Mouse (Mus musculus): ENCODE data around the gene Senp1. TPM values are rescaled to one million over a fixed set of nuclear protein-coding genes. Genes with fewer than 3 reads are reported as not detected.

The Senp1 gene
- total RNA-seq, 2 experiments from 2014 or later: 11.7 to 11.8 TPM

DNA sequence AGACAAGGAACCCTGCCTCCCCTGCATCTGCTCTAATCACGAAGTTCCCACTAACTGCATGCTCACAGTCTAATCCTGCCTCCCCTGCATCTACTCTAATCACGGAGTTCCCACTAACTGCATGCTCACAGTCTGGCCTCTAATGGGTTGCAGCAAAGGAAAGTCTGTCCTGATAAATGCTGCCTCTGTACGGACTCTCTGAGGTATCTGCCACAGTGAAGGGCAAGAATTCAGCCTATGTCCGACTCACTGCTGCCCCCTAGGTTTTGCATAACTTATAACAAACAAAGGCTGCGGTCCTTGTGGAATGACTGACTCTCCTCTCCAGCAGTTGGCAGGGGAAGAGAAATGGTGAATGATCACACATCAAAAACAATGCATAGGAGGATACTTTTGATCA is 38.3 kb downstream of the Senp1 start:
- peak; percentile 15 to 39 for DNase-seq (ENCODE audit: low spot score in 2 of 2)

DNA sequence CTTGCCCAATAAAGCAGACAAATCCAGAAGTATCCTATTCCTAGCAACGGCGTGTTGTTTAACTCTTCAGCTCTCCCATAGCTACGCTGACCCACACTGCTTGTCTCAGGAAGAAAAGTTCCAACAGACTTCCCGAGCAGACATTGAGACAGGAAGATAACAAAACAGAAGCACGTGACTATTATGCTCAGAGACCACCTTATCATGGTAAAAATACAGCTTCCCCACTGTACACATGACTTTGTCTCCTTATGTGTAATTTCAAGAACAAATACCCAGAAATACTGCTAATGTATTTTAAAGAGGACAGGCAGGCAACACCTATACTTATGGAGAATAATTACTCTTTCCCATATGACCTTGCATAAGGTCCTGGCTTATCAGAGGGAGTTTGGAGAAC is 41.9 kb downstream of the Senp1 start:
- no peak for DNase-seq (ENCODE audit: low spot score in 2 of 2)

DNA sequence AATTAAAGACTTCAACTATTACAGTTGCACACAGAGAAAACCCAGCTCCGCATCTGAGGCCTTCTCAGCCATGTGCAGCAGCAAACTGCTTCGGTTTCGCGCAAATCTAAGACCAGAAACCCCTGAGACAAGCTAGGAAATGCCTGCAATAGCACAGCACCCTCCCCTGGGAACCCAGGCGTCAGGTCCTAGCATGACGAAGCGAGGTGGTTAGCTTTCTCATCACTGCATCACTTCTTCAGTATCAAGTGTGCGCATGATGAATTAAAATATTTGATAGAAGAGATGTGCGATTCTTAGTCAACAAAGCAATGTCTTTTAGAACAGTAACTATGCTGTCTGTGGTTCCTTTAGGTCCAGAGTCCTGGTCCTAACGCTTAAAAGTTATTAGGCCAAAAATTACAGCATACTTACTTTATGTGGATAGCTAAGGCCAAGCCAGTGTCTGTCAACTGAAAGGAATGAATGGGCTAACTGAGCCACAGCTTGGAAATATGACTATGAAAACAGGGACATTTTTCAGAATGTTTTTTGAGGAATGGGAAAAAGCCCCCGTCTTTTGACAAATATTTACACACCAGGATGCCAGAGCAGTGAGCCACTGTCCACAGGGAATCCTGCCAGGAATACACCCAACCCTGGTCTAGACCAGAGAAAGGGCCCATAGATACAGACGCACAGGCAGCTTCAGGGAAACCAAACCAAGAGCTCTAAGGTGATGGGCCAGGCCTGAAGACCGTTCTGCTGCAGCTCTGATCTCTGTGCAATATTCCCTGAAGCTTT is 44.4 kb downstream of the Senp1 start:
- DNase-seq (ENCODE audit: low spot score in 2 of 2): no peak

DNA sequence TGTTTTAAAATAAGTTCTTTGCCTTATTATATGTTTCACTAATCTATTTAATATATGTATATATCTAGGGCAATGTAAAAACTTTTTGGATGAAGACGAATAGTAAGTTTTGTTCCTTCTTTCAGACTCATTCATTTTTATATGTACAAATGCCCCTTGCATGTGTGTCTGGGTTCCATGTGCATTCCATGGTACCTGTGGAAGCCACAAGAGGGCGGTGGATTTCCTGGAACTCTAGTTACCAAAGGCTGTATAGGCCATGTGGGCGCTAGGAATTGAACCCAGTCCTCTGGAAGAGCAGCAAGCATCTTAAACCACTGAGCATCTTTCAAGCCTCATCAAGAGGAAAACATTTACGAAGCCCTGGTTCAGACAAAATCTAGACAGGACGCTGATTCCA is 49.2 kb downstream of the Senp1 start:
- no peak for DNase-seq (ENCODE audit: low spot score in 2 of 2)

DNA sequence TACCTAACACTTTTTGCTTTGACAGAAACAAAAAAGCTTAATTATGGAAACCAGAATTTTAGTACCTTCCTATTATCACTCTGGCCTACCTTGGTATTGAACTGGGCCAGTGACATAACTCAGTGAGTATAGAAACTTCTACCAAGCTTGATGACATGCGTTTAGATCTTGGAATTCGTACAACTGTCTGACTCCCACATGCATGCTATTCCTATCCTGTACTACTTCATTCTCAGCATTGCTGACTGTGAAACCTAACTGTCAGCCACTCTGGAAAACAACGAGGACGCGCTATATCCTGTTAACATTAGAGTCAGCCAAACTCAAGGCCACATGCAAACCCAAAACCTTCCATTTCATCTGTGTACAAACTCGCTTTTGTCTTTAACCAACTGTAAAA is 49.6 kb downstream of the Senp1 start:
- DNase-seq (ENCODE audit: low spot score in 2 of 2): peak in 1 of 2 experiments; percentile 7

DNA sequence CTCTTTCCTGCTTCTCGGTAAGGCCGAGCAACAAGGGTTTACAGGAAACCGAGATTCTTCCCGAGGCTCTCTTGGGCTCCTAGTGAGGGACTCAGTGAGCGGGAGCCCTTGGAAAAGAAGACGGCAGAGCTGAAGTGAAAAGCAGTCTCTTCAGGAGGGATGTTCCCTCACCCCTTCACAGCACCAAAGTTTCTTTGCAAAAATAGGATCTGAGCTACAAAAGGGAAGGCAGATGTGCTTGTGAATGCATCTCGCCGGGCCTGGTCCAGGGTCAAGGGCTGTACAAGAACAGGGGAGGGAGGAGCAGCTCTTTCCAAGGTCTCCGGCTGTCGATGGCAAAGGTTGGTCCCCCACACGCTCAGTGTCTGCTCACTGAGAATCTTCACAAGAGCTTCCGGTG is 51.0 kb downstream of the Senp1 start:
- DNase-seq (ENCODE audit: low spot score in 2 of 2): no peak

DNA sequence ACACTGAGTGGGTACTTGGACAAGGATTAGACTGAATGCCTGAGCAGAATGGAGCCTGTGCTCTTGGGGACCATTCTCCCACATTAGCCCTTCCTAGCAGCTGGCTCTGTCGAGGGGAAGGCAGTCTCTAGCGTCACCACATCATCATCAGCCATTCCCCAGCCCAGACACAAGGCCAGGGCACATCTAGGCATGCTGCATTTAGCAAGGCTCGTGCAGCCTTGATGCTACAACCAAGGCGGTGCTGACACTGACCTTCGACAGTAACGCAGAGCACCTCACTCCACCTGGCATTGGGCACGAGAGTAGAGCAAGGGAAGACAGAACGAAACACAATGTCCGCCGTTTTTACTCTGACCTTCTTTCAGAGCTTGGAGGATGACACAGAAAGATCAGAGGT is 53.9 kb downstream of the Senp1 start:
- DNase-seq (ENCODE audit: low spot score in 2 of 2): no peak

DNA sequence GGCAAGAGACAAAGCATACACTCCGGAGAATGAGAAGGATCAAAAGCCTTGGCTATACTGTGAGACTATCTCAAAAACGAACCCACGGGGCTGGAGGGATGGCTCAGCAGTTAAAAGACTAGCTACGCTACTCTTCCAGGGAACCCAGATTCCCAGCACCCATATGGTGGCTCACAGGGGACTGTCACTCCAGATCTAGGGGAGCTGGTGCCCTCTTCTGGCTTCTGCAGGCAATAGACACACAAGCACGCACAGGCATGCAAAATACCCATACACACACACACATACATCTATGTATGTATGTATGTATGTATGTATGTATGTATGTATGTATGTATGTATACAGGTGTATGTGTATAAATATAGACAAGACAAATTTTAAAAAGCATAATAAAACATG is 57.0 kb downstream of the Senp1 start:
- DNase-seq (ENCODE audit: low spot score in 2 of 2): no peak

DNA sequence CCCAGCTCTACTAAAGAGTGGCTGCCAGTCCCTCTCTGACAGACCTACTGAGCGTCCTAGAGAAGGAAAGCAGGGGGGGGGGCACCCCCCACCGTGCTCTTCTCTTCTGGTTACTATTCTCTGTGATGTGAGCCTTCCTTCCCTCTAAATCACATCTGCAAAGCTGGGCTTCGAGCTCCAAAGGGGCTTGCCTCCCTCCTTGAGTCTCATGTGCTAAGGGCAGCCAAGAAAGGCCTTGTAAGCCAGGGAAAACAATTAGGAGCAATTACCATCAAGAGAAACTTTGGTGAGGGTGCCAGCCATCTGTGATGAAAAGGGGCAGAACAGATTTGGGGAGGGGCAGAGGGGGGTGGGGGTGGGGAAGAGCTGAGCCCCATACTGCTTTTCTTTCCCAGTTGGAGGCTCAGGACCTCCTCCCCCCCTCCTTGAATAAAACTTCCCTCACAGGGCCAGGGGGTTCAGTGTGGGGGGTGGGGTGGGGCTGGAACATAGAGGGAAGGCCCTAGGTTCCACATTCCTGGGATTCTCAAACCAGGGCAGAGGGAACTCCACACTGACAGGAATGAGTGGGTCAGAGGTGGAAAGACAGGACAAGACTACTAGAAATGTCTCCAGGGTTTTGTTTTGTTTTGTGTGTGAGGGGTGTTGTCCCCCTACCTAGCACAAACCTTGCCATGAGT is 58.3 kb downstream of the Senp1 start:
- DNase-seq (ENCODE audit: low spot score in 2 of 2): no peak

DNA sequence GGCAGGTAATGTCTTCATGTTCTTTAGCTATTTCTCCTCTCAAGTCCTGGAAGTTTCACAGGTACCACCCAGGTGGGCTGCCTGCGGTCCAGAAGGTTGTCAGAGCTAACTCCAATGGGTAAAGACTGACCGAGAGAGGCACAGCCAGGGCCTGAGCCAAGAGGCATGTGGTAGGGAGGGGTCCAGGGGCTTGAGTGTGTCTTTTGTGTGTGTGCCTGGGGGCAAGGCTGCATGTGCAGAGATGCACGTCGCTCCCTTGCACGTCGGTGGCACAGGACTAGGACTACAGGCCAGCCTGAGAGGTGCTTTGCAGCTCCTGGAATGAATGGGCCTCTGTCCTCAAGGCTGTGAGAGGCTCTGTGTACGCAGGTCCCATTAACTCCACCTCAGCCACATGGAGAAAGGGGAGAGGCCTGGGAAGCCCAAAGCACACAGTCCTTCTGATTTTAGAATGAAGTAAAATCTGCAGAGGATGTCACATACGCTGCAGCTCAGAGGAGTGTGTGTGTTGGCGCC is 60.3 kb downstream of the Senp1 start:
- DNase-seq (ENCODE audit: low spot score in 2 of 2): no peak

DNA sequence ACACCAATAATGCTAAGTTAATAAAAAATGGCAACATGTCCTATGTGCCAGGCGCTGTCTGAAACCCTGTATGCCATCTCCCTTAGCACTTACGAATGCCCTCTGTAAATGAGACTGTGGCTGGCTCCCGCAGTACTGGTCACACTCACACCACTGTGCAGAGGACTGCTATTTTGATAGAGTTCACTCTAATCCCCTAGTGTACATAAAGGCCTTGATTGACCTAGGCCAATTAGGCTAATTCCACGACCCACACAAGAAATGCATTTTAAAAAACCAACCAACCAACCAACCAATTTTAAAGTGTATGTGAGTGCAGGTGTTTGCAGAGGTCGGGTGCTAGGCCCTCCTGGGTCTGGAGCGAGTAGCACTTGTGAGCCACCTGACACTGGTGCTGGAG is 63.7 kb downstream of the Senp1 start:
- DNase-seq (ENCODE audit: low spot score in 2 of 2): no peak

DNA sequence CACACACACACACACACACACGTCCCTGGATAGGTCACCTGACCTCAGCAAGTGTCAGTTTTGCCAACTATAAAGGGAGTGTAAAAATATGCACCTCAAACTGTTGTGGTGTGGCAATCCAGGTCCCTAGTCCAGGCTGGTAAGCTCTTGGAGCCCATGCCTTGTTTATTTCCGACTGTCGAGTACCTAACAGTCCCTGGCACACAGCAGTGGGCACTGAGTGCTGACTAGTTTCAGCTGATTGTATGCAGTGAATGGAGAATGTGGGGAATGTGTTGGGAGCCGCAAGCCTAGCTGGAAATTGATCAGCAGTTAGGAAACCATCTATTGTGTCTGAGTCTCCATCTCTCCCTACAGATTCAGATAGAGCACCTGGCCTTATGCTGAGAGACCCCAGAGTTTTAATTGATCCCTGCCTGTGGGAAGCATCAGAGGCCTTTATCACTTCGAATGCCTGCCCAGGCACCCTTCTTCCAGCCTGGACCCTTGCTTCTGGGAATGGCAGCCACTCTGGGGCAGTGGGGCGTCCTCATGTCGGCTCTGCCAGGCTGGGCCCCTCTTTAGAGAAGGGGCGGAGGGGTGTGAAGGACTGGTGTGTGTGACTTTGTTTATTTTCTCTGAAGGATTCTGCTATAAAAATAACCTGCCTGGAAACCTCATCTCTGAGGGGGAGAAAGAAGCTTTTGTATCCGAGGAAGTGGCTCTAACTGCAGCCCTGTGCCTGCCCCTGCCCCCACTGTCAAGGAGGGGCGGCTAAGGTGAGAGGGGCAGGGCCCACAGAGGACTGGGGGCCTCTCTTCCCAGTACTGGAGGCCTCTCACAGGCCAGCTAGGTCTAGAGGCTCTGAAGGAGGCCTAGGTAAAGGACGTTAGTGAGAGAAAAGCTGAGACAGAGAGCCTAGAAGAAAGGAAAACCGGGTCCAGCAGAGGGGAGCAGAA is 66.3 kb downstream of the Senp1 start:
- no peak for DNase-seq (ENCODE audit: low spot score in 2 of 2)

DNA sequence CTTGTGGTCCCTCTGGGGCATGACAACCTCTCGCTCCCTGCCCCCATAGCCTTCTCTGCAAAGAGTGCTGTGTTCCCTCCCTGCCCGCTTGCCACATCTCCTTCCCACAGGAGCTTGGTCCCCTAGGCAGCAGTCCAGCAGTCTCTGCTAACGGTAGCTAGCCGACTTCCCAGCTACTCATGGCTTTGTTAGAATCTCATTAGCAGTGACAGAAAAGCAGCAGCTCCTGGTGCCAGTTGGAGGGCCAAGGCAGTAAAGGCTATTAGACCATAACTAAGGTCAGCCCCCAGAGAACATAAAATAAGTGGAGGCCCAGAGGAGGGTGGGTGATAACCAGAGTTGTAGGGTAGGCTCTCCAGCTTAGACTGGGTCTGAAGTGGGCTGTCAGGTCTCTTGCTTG is 67.9 kb downstream of the Senp1 start:
- no peak for DNase-seq (ENCODE audit: low spot score in 2 of 2)

DNA sequence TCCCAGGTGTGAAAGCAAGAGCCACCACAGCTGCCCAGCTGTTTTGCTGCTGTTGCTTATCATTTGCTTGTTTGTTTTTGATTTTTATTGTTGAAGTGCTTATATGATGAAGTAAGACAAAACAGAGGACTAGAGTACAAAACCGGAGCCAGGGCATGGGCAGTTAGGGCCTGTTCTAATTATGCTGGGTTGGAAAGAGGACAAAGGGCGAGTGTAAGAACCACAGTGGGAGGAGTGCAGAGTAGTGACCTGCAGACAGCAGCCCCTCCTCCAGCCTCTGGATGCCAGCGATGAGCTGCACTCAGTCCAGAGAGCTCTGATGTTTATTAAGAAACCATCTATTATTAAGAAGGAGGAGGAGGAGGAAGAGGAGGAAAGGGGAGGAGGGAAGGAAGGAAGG is 70.4 kb downstream of the Senp1 start:
- no peak for DNase-seq (ENCODE audit: low spot score in 2 of 2)

DNA sequence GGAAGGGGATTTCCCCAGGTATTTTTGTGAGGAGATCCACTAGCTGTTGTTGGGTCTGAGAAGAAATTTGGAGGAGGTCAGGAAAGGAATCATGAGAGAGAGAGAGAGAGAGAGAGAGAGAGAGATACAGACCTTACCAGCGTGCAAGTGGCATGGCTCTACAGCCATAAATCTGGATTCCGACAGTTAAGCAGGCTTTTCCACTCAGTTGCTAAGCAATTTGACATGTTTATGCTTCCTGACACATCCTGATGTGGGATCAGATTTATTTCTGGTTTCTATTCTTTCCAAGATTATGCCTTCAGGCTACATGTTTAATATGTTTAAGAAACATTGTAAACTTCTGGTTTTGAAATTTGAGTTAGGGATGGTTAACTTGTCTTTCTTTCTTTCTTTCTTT is 71.7 kb downstream of the Senp1 start:
- no peak for DNase-seq (ENCODE audit: low spot score in 2 of 2)

DNA sequence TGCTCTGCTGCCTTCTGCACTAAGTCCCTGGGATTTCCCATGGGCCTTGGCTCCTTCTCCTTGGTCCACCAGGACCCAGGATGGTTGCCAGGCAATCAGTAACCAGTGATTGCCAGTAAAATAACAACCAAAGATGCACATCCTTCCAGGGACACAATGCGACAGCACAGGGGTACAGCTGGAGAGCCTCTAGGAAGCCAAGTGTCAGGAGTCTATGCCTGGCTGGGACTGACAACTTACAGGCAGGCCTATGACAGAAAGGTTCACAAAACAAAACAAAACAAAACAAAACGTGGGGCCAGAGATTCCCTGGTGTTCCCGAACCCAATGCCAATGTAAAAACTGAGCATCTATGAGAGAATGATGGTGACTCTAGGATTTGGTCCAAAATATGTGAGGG is 74.5 kb downstream of the Senp1 start:
- no peak for DNase-seq (ENCODE audit: low spot score in 2 of 2)

DNA sequence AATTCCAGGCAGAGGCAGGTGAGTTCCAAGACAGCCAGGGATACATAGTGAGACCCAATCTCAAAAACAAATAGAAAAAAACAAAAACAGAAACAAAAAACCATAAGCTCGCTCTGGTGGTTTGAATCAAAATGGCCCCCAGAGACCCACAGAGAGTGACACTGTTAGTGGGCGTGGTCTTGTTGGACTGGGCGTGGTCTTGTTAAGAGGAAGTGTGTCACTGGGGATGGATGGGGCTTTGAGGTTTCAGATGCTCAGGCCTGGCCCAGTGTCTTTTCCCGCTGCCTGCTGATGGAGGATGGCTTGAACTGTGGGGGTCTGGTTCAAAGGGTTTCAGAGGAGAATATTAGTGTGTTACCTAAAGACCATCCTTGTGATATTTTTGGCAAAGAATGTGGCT is 75.6 kb downstream of the Senp1 start:
- DNase-seq (ENCODE audit: low spot score in 2 of 2): no peak

DNA sequence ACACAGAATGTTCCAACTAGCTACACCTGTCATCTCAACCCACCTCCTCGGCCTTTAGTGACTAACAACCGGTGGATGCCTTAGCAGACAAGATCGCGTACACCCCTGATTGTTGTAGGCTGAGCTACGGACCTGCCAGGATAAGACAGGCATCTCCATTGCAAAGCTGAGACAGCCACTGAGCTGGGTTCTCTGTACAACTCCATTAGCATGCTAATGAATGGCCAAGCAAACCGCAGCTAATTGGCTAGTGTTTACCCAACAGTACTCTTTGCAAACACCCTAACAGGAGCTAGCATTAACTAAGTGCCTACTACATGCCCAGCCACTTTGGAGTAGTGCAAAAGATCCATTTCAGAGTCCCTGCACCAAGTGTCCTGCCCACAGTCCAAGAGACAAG is 80.7 kb downstream of the Senp1 start:
- DNase-seq (ENCODE audit: low spot score in 2 of 2): no peak

DNA sequence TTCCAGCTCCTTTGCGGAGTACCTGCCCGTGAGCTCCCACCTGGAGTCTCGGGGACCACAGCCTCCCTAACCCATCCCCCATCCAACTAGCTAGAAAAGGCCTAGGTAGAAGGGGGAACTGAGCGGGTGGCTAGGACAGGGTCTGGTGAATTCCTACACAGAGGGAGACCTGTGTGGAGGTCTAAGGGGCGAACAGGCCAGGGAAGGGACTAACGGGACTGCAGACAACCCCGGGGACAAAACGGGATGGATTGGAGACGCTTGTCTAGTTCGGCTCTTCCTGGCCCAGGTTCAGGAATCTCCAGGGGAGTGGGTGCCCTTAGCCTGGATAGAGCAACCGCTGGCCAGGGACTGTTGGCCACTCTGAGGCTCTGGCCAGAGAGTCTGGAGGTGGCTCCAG is 88.4 kb downstream of the Senp1 start:
- no peak for DNase-seq (ENCODE audit: low spot score in 2 of 2)

DNA sequence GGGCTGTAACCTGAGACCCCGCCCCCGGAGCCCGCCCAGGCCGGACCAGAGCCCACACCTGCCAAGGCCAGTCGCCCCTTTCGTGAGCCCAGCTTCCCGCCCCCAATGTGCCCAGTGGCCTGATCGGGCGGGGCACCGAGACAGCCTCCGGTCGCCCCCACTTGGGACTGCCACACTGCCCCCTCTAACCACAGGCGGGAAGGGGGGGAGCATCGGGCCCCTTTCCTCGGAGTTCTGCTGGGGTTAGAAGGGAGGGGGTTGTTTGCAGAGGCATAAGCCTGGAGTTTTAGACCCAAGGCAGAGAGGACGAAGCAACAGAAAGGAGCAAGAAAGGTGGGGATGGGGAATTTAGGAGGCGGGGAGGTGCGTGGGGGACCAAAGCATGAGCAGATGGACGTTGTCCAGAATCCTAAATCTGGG is 88.8 kb downstream of the Senp1 start:
- DNase-seq (ENCODE audit: low spot score in 2 of 2): no peak
